Mouse (Mus musculus): Measurements from ENCODE around the gene Trak2.
"Not testable (repeated sequence)": the region's sequence is repeated elsewhere in the genome, so short reads cannot be mapped to it uniquely, and the experiment has no call there.

DNA sequence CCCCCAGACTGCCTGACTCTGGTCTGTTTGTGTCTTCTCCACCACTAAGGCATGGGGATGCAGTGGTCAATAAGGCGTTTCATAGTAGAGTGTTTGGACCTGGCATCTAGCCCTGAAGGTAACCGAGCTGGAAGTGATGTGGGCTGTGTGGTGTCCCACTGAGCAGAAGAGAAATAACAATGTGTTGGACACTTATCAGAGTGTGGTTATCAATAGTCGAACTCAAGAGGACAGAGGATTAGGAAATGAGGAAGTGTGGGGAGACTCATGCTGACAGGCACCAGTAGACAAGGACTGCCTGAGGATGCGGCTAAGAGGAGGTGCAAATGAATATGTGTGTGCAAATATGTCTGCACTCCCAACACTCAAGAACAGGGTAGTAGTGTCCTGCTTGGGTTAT, 96.7 kb downstream of the Trak2 start:
- TF ChIP-seq TAL1, GATA1 (IDR thresholded peaks at IDR 0.05; ENCODE audit: low read length): not testable (repeated sequence)
